Mouse (Mus musculus) lung, embryonic 16.5 days (tissue): ENCODE measurements at regions not wholly inside any gene's neighbourhood (a gene's known extent, or its start where the extent isn't known, plus 50 kb on each side); places are given as distances from the start of the nearest gene placed in this dataset.

ENCODE experiments used
- ATAC-seq: fragments of 200-750 bp; cut with Nextera tagmentation; 2 replicates; pipeline ENCODE4 v1.8.0; 2017; ENCODE audit warnings: low read depth, mild to moderate bottlenecking, moderate library complexity
- H3K27ac ChIP-seq: fragments of 300-500 bp; sonication (generic); 2 replicates; pipeline ENCODE4 v1.5.1; 2014; ENCODE audit warnings: mild to moderate bottlenecking, control low read depth, low read length
- H3K27me3 ChIP-seq: fragments of 300-500 bp; sonication (generic); 2 replicates; pipeline ENCODE4 v1.6.1; 2014; ENCODE audit warnings: low read depth, low read length, mixed read lengths; ENCODE audit not compliant: control insufficient read depth, insufficient read depth
- H3K36me3 ChIP-seq: fragments of 300-500 bp; sonication (generic); 2 replicates; pipeline ENCODE4 v1.6.1; 2014; ENCODE audit warnings: low read length; ENCODE audit not compliant: control insufficient read depth, insufficient read depth
- H3K4me1 ChIP-seq: fragments of 300-500 bp; sonication (generic); replicated peaks from 2 replicates; pipeline ENCODE4 v1.6.1; 2014; ENCODE audit warnings: low read length, mixed read lengths; ENCODE audit not compliant: control insufficient read depth, insufficient read depth
- H3K4me2 ChIP-seq: fragments of 300-500 bp; sonication (generic); 2 replicates; pipeline ENCODE4 v1.6.1; 2014; ENCODE audit warnings: low read depth, low read length, control low read depth
- H3K4me3 ChIP-seq: fragments of 300-500 bp; sonication (generic); 2 replicates; pipeline ENCODE4 v1.5.1; 2014; ENCODE audit warnings: mild to moderate bottlenecking, low read length, control low read depth
- H3K9ac ChIP-seq: fragments of 300-500 bp; sonication (generic); 2 replicates; pipeline ENCODE4 v1.6.1; 2014; ENCODE audit warnings: low read length, control low read depth
- H3K9me3 ChIP-seq: fragments of 300-500 bp; sonication (generic); 2 replicates; pipeline ENCODE4 v1.6.1; 2016; ENCODE audit warnings: low read length; ENCODE audit not compliant: control insufficient read depth
- WGBS: fragments of 180-500 bp; shearing (Covaris S2); extraction: QIAGEN DNeasy Blood & Tissue Kit; methylation state at CpG from one replicate; pipeline ENCODE4 v1.1.7; 2014; 5-methylcytosine and 5-hydroxymethylcytosine counted together

GRCm38 (mm10) chrX:7430456-7430855 lies 54.8 kb upstream of the Usp27x start:
- no peak overlapping the region for H3K9ac ChIP-seq
- H3K27me3 ChIP-seq, result no peaks in the 10 kb centered on the region
- H3K9me3 ChIP-seq, result no peaks in the 10 kb centered on the region
- H3K4me3 ChIP-seq, result no peak overlapping the region
- H3K27ac ChIP-seq, result no peak overlapping the region
- no peaks in the 10 kb centered on the region for H3K4me1 ChIP-seq
- no peak for ATAC-seq
- no peak overlapping the region for H3K4me2 ChIP-seq
- H3K36me3 ChIP-seq, result no peaks in the 10 kb centered on the region
- WGBS, result 71% methylated on average over 1 of the region's 1 CpGs

- Histone ChIP-seq H3K4me3 (no peak overlapping the region), H3K4me1 (no peaks in the 10 kb centered on the region), H3K9me3 (no peaks in the 10 kb centered on the region), H3K27me3 (no peaks in the 10 kb centered on the region), H3K9ac (no peak overlapping the region), H3K36me3 (no peaks in the 10 kb centered on the region), H3K4me2 (peak overlapping the region; percentile 37; the same call in 1 of the 2 replicates), H3K27ac (peak overlapping the region; percentile 84)
- 10% methylated on average over 5 of the region's 5 CpGs for WGBS
- peak; percentile 29; the same call in 1 of the 2 replicates for ATAC-seq
Observed at GRCm38 (mm10) chrX:7429524-7429865, 53.9 kb upstream of the Usp27x start.

- Histone ChIP-seq H3K27ac (peak overlapping the region; percentile 84), H3K4me2 (peak overlapping the region; percentile 37)
- ATAC-seq, result peak; percentile 88
Observed at GRCm38 (mm10) chrX:7428621-7429523, 53.2 kb upstream of the Usp27x start.

More at GRCm38 (mm10) chrX:7428621-7429523, 53.2 kb upstream of the Usp27x start:
- no peak overlapping the region for H3K9ac ChIP-seq
- no peaks in the 10 kb centered on the region for H3K36me3 ChIP-seq
- no peaks in the 10 kb centered on the region for H3K9me3 ChIP-seq
- H3K4me1 ChIP-seq, result no peaks in the 10 kb centered on the region
- WGBS, result 41% methylated on average over 20 of the region's 20 CpGs
- H3K4me3 ChIP-seq, result no peak overlapping the region
- no peaks in the 10 kb centered on the region for H3K27me3 ChIP-seq
